Mouse (Mus musculus) large intestine, adult 2 months (tissue): Measurements from ENCODE around the gene Slc26a9. TPM values are rescaled to one million over a fixed set of nuclear protein-coding genes. Genes with fewer than 3 reads are reported as not detected.

Experiments
- DNase-seq: peaks from one replicate; pipeline ENCODE4 v3.0.0-alpha.2; 2012; ENCODE audit warnings: low read depth, low spot score
- WGBS: fragments of 180-500 bp; shearing (Covaris S2); methylation state at CpG from one replicate; pipeline ENCODE4 v1.1.7; 2018; 5-methylcytosine and 5-hydroxymethylcytosine counted together
- polyA plus RNA-seq: library from polyadenylated mRNA; depleted of rRNA; stranded (reverse); fragments of >200 nt; gene quantifications from 2 replicates; pipeline ENCODE4 v1.2.3, GENCODE M21; 2012

Slc26a9 gene
- polyA plus RNA-seq, 1 experiment = 0.04 TPM

DNA sequence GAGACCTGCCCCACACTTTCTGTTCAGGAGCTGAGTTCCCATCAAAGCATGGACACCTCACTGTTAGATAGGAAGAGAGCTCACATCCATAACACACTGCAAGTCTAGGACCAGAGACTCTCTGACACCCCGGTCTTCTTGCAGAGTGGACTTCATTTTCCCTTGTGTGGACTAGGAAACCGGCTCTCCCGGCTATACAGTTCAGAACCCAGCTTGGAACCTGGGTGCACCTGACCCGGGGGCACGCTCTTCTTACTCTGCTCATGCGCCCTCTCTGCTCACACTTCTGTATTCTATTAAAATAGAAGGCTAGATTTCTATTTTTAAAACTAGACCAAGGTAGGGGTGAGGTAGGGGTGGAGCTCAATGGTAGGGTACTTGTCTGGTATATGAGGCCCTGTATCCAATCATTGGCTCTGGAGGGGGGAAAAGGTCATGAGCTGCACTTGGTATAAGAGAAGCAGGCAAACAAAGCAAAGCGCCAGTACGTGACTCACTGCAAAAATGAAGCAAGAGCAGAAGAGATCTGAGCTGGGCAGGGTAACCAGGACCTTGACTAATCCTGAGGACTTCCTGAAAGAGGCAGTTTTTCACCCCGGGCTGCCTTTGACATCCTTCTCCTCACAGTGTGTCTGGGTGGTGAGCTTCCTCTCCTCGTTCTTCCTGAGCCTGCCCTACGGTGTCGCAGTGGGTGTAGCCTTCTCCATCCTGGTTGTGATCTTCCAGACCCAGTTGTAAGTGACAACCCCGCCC lies 17.4 kb downstream of the Slc26a9 start:
- WGBS = 61% methylated on average over 13 of the region's 13 CpGs
- DNase-seq = no peak

DNA sequence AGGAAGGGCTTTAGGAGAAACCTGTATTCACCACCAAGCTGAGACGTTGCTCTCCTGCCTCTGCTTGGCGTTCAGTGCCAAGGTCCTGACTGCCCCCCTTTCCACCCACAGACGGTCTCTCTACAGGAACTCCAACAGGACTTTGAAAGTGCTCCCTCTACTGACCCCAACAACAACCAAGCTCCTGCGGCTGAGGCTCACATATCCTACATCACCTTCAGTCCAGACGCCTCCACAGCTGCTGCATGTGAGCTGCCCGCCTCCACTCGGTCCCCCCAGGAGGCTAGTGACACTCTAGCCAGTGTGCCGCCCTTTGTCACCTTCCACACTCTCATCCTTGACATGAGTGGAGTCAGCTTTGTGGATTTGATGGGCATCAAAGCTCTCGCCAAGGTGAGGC lies 19.9 kb downstream of the Slc26a9 start:
- no peak for DNase-seq
- WGBS = 62% methylated on average over 9 of the region's 9 CpGs

DNA sequence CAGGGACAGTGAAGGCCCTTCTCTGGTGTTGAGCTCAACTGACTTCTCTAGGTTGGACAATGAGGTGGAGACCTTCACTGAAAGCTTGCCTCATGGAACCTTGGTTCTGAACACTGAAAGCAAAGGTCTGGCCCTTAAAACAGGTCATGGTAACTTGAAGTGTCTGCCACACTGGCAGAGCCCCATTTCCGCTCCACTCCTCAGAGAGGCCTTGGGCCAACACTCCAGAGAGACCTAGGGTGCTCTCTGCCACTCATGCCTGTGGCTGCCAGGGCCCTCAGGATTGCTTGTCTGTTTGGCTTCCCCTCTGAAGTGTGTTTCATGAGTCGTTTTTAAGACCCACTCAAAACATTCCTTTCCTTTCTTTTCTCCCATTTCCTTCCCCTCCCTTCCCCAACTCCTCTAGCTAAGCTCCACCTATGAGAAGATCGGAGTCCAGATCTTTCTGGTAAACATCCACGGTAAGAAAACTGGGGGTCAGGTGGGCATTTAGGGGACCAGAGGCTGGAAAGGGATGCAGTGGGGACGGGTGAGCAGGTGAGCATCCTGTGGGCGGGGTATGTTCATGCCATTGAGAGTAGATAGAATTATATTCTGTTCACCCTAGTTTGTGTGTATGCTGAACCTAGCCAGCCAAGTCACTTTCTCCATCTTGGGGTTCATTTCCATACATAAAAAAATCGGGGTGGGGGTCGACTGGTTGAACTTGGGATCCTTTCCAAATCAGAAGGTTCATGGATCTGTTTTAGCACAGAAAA lies 20.9 kb downstream of the Slc26a9 start:
- 52% methylated on average over 8 of the region's 8 CpGs for WGBS
- DNase-seq = no peak

DNA sequence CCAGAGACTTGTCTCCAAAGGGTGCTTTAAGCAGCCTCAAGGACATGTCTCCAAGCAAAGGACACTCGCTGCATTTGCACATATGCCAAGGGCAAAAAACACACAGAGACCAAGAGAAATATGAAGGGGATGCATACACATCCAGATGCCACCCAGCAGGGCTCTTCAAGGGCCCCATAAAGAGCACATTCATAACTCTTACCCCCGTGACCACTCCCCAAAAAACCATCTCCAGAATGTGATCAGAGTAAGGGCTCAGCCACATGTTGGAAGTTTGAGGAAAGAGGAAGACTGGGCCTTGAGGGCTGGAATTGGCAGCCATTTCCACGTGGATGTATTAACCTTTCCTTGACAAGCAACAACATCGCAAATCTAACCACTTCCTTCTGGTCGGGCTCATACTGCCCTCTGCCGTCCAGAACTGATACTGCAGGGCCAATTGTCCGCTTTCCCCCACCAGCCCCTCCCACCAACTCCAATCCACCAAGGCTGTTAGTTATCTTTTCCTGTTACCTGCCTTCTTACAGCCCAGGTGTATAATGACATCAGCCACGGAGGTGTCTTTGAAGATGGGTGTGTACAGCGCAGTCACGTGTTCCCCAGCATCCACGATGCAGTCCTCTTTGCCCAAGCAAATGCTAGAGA lies 21.7 kb downstream of the Slc26a9 start:
- 12% methylated on average over 11 of the region's 11 CpGs for WGBS
- DNase-seq = peak; percentile 18

DNA sequence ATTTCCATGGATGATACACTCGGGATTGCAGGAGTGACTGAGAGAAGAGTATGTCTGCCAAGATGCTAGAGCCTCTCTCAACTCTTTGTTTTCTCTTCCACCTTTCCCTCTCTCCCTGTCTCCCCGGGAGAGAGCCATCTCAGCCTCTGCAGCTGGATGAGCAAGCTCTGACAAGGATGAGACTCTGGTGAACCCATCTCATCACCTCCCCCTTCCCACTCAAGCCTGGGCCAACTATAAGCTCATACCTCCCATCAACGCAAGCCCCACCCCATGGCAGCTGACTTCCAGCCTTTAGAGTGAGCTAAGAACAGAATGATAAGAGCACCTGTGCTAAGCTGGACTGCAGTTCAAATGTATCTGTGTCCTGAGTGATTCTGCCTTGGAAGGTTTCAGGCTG lies 25.5 kb downstream of the Slc26a9 start:
- DNase-seq = no peak
- 61% methylated on average over 3 of the region's 3 CpGs for WGBS

DNA sequence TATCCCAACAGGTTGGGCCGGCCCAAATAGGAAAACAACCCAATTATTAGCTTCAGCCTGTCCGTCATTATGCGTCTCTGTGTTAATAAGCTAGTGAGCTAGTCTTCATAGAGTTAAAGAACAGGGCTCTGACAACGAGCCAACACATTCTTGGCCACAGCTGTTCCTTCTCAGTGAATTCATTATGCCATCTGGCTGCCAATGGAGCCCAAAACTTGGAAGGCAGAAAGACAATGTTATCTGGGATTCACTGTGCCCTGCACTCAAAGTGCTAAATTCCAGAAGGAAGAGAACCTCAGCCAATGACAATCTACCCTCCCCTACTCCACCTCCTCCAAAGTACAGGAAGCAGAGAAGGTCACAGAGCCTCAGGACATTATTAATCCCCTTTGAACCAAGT lies 26.8 kb downstream of the Slc26a9 start:
- 69% methylated on average over 4 of the region's 4 CpGs for WGBS
- DNase-seq = no peak

DNA sequence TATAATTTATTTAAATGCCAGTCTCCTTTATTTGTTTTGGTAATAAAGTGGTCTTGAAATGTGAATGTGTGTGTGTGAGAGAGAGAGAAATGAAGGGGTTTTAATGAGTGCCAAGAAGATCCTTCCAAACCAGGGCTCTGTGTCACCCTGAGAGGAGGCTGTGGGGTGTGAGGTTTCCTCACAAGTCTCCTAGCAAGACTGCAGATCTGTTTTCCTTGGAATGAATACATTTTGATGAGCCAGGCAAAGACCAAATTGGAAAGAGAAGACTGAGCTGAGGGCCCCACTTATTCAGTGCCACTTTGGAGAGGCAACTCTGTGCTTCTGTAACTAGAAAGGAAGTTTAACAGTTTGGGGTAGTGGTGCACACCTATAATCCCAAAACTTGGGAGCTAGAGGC lies 27.6 kb downstream of the Slc26a9 start:
- no peak for DNase-seq

DNA sequence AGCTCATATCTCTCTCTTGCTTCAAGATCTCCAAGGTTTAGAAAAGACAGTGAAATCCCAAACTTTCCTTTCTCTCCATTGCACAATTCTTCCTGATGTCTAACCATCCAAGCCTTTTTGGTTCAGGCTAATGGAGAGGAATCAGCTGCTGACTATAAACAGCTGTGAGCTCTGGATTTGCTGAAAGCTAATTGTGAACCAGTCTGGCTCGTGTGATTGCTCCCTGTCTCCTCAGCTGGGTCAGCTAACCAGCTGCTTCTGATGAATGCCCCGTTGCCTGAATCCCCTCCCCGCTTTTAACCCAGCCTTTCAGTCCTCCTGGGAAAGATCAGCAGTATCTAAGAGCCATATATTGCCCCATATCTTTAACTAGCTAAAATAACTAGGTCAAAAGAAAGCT lies 50.8 kb downstream of the Slc26a9 start:
- no peak for DNase-seq
- 50% methylated on average over 3 of the region's 3 CpGs for WGBS

DNA sequence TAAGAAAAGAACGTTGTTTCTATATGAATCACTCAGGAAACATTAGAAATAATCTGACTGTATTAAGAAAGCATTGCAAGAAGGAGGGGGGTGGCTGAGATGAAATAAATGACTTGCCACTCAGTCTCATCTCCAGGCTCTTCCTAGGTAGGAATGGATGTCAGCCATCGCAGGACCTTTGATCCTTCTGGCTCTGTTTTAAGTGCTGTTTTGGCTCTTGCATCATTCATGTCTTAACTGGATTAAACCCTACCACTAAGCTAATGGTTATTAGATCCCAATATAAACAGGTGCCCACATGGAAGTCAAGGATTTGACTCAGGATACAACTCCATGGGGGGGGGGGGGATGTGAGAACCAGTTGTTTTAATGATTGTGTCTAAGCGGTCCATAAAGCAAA lies 51.3 kb downstream of the Slc26a9 start:
- 79% methylated on average over 3 of the region's 3 CpGs for WGBS
- no peak for DNase-seq

DNA sequence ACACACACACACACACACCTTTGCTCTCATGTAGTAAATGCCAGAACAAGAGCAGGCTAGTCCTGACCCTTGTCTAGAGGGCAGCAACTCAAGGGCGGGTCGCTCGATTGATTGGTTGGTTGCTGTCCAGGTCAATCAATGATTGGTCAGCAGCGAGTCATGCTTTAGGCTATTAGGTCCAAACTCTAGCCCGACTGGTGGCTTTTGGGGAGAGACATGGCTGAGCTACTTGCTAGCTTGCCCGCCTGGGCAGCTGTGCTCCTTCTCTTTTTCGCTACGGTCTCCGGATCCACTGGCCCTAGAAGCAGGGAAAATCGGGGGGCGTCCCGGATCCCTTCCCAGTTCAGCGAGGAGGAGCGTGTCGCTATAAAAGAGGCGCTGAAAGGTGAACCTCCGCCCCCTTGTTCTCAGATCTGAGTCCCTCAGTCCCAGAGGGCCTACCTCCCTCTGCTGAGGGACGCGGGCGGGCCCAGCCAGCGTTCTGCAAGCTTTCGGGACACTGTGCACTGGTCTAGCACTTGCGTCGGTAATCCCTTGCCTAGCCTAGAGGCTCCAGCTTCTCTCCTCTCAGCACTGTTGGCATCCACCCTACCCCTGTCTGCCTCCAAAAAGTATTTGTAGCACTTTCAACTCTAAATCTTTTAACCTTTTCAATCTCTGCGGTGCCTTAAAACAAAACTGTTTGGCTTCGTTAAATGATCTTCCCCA lies 53.5 kb downstream of the Slc26a9 start, which contains the start of gene Pm20d1:
Pm20d1 (plus strand) TSS at position 180 of the 708 bp plus-strand sequence.
- 11% methylated on average over 26 of the region's 26 CpGs for WGBS

DNA sequence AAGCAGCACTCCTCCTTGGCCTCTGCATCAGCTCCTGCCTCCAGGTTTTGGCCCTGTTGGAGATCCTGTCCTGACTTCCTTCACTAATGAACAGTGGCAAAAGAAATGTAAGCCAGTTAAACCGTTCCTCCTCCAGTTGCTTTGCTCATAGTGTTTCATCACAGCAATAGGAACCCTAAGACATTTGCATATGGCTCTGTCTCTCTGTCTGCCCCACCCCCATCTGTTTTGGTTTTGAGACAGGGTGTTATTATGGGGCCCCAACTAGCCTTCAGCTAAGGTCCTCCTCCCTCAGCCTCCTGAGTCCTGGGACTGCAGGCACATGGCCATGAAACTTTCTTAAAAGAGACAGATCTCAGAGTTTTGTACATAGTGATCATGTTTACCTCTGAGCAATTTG lies 56.2 kb downstream of the Slc26a9 start:
- 50% methylated on average over 1 of the region's 1 CpGs for WGBS
- DNase-seq = no peak

More for the DNA sequence above, 53.5 kb downstream of the Slc26a9 start, which contains the start of gene Pm20d1:
- peak; percentile 73 for DNase-seq

DNA sequence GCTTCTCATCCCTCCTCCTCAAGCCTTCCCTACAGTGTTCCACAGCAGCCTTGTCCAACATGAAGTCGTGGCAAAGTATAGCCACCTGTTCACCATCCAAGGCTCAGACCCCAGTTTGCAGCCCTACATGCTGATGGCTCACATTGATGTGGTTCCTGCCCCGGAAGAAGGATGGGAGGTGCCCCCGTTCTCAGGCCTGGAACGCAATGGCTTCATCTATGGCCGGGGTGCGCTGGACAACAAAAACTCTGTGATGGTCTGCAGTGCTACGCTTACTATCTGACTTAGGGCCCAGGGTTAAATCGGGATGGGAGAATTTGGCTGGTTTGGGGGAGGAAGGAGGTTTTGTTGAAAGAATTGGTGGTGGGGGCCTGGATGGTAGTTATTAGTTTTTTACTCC lies 57.2 kb downstream of the Slc26a9 start:
- DNase-seq = no peak
- 94% methylated on average over 8 of the region's 8 CpGs for WGBS

DNA sequence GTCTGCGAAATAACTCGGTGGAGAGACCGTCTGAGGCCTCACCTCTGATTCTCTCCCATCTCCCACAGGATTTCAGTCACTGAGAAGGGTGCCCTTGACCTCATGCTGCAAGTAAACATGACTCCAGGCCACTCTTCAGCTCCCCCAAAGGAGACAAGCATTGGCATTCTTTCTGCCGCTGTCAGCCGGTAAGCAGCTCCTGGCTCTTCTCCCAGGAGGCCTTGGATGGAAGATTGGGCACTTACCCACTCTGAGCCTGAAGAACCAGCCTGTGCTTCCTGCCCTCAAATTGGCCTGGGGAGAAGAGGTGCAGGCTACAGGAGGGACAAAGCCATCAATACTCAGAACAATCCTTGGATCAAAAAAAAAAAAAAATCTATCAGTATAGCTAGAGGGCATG lies 58.8 kb downstream of the Slc26a9 start:
- 74% methylated on average over 5 of the region's 5 CpGs for WGBS

DNA sequence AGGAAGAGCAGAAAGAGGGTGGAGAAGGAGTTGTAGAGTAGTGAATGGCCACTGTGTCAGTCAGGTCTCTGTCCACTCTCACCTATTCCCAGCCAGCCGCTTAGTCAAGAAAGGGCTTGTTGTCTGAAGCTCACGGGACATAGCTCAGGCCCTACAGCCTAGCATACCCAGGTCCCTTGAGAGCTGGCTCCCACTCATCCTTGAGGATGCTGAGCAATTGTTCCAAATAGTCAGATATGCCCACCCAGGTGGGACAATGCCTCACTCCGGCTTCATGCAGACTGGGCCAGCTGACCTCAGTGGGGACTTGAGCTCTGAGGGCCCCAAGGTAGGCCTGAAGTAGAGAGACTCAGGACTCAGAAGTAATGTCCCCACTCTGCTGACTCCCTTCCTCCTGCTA lies 60.3 kb downstream of the Slc26a9 start:
- 90% methylated on average over 3 of the region's 3 CpGs for WGBS
- no peak for DNase-seq

More for the DNA sequence above, 58.8 kb downstream of the Slc26a9 start:
- no peak for DNase-seq

DNA sequence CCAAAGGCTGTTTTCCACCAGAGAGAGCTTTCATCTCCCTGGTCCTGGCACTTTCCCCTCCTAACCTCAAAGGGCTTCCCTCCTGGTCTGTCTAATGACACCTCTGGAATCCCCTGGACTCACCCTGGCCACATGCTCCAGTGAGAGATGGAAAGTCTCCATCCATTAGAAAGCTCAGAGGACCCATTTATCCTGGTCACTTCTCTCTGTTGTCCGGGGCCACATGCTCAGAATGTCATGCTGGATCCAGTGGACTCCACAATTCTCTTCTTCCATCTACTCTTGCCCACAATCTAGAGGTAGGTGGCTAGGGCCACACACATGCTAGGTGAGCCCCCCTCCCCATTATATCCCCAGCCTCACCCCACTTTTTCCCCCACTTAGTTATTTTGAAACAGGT lies 65.2 kb downstream of the Slc26a9 start:
- no peak for DNase-seq
- WGBS = 82% methylated on average over 1 of the region's 1 CpGs

DNA sequence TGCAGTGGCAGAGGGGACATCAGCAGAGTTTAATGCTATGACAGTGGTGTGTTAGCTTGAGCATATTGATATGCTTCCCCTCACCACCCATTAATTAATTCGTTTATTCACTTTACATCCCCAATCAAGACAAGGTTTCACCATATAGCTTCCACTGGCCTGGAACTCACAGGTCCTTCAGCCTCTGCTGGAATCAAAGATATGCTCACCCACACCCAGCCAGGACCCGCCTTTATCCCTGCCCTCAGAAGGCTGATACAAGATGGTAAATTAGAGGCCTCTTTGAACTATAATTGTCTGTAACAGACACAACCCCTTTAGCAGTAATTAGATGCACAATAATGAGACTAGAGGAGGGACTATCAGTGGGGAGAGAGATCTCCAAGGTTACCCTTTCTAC lies 65.8 kb downstream of the Slc26a9 start:
- DNase-seq = no peak
- WGBS = 74% methylated on average over 2 of the region's 2 CpGs

DNA sequence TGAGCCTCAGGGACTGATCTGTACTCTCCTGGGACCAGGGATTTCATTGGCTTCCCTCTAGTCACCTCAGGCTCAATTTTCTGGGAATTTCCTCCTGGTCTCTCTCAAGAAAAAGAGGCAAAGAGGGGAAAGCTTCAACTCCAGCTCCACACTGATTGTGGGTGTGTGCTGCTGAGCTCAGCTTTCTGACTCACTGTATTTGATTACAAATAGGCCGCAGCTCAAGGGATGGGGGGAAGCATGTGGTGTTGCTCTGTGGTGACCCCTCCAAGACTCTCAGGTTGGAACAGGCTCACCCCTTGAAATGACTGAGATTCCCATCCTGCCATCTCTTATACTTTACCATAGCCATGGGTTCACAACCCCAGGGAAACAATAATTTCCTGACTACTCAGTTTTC lies 67.6 kb downstream of the Slc26a9 start:
- 80% methylated on average over 1 of the region's 1 CpGs for WGBS
- no peak for DNase-seq

DNA sequence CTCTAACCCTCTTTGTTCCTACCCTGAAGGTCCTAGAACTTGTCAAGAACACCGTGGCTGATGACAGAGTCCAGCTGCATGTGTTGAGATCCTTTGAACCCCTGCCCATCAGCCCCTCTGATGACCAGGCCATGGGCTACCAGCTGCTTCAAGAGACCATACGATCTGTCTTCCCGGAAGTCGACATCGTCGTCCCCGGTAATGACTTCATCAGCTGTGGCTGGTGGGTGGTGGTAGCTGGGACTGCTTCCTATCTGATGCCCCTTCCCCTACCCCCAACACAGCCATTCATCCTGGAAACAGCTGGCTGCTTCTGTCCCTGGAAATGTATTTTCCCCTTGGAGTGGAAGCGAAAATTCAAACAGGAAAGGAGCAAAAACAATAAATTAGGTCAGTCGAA lies 68.2 kb downstream of the Slc26a9 start:
- WGBS = 77% methylated on average over 9 of the region's 9 CpGs
- DNase-seq = no peak

DNA sequence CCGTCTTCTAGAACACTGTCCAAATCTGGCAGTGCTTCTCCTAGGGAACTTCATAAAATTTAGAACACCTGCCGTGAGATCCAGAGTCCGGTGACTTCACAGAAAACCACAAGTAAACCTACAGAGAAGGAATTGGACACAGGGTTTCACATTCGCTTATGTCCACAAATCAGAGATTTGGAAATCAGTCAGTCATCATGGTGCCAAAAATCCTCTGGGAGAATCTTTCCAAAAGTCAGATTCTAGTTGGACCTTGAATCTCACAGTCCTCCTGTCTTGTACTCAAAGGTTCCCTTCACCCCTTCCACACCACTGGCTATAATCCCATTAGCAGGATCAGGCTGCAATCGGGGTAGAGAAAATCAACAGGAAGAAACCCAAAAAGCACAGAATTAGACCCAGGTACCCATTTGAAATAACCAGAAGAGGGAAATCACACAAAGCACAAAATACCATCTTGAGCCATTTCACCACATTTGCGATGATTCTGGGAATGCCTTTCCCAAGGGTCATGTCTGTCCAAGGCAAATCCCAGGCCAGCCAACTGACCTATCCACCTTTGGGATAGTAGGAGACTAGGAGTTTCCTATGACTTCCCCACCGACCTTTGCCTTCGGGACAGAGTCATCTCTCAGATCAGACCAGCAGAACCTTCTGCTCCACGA lies 68.9 kb downstream of the Slc26a9 start:
- no peak for DNase-seq
- 90% methylated on average over 9 of the region's 9 CpGs for WGBS

DNA sequence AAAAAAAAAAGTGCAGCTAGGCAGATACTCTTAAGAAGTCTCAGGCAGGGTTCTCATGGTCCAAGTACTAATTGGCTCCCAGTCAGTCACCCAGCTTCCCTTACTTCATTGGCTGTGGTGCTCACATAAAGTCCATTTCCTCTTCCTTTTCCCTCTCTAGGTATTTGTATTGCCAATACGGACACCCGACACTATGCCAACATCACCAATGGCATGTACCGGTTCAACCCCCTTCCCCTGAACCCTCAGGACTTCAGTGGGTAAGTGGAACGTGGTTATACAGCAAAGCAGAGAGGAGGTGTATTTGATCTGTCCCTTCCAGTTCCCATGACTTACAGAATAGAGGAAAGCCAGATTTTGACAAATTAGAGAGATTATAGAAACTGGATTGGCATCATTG lies 69.9 kb downstream of the Slc26a9 start:
- WGBS = 84% methylated on average over 4 of the region's 4 CpGs
- no peak for DNase-seq
